Comparison of ENCODE assay signal across 8 mouse cellular contexts in the genomic region with DNA sequence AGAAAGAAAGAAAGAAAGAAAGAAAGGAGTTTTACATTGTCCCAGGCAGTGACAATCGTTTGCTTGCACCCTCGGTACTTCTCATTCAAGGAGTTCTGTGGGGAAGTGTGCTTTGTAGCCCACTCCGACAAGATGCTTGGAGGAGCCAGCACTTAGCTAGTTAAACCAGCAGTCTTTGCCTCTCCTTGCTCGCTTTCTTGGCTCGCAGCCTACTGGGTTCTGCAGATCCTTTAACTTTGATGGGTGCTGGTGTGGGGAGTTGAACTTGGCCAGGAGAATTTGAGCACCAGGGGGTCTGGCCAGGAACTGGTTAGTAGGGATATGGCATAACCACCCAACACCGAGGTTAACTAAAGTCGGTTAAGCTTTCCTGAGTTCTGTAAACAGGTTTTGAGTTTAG.
DNase-seq lines count a peak whose midpoint lies in the region; ATAC-seq and TF ChIP-seq lines count a peak whose summit lies in the region.

No protein-coding gene starts in this region.

- no peaks in the 10 kb centered on the region for H3K27me3 ChIP-seq in neural tube, embryonic 11.5 days (ENCODE audit: control insufficient read depth, insufficient read depth, low read length)
- 0 out of 2 replicates have a peak, but pooled peaks cover 6% of the 10 kb centered on the region for H3K27me3 ChIP-seq in limb, embryonic 10.5 days (ENCODE audit: low read depth, poor library complexity, severe bottlenecking)

- TF ChIP-seq POLR2A in olfactory bulb, adult 2 months (IDR thresholded peaks at IDR 0.05; ENCODE audit: insufficient read depth, low read depth, low read length) = no peak

- peak; percentile 55 for DNase-seq in adrenal gland, postnatal 10 days
- no peak for DNase-seq in adrenal gland, postnatal 4 days (ENCODE audit: low spot score in 2 of 2)
- DNase-seq in neural tube, embryonic 11.5 days (ENCODE audit: low spot score) = no peak
- no peak for DNase-seq in neural tube, embryonic 10.5 days (ENCODE audit: extremely low spot score, low spot score)
- no peak for DNase-seq in limb, embryonic 10.5 days (ENCODE audit: low spot score)

- no peak for TF ChIP-seq CTCF in olfactory bulb, adult 2 months (IDR thresholded peaks at IDR 0.05; ENCODE audit: insufficient read depth, low read depth, low read length)

- 27% methylated on average over 7 of the region's 7 CpGs for WGBS in neural tube, embryonic 11.5 days
- WGBS in limb, embryonic 10.5 days = 24% methylated on average over 7 of the region's 7 CpGs
- 5% methylated on average over 7 of the region's 7 CpGs for WGBS in olfactory bulb, adult 2 months

- H3K4me1 ChIP-seq in neural tube, embryonic 11.5 days (ENCODE audit: control insufficient read depth, insufficient read depth, low read length) = peaks cover 3% of the 10 kb centered on the region
- peaks cover 58% of the 10 kb centered on the region for H3K4me1 ChIP-seq in limb, embryonic 10.5 days
- H3K4me1 ChIP-seq in olfactory bulb, adult 2 months (ENCODE audit: control insufficient read depth, insufficient read depth, low read length) = peaks cover 30% of the 10 kb centered on the region

- H3K36me3 ChIP-seq in neural tube, embryonic 11.5 days (ENCODE audit: control insufficient read depth, insufficient read depth, low read length) = no peaks in the 10 kb centered on the region
- peaks cover 16% of the 10 kb centered on the region for H3K36me3 ChIP-seq in limb, embryonic 10.5 days

- no peaks in the 10 kb centered on the region for H3K9me3 ChIP-seq in neural tube, embryonic 11.5 days (ENCODE audit: control insufficient read depth, low read length)
- no peaks in the 10 kb centered on the region for H3K9me3 ChIP-seq in limb, embryonic 10.5 days (replicated peaks)

- no peak overlapping the region for H3K27ac ChIP-seq in neural tube, embryonic 11.5 days (ENCODE audit: low read depth, low read length)
- H3K27ac ChIP-seq in limb, embryonic 10.5 days = no peak overlapping the region
- no peak overlapping the region for H3K27ac ChIP-seq in olfactory bulb, adult 2 months (ENCODE audit: insufficient read depth, low read depth, low read length)

- H3K4me3 ChIP-seq in neural tube, embryonic 11.5 days (ENCODE audit: low read depth, low read length) = peak overlapping the region; percentile 60; the same call in 1 of the 2 replicates
- H3K4me3 ChIP-seq in limb, embryonic 10.5 days = peak overlapping the region; percentile 76
- peak overlapping the region; percentile 60 for H3K4me3 ChIP-seq in olfactory bulb, adult 2 months (ENCODE audit: insufficient read depth, low read depth, low read length)

- no peak for ATAC-seq in neural tube, embryonic 11.5 days (ENCODE audit: insufficient read depth, low FRiP score, low TSS enrichment)
- no peak for ATAC-seq in CD4-positive, CD25-positive, alpha-beta regulatory T cell, adult 4 months
- ATAC-seq in erythroid progenitor cell, adult 5-6 weeks (replicated peaks; ENCODE audit: low FRiP score, poor library complexity, severe bottlenecking) = no peak

- no peak overlapping the region for H3K9ac ChIP-seq in neural tube, embryonic 11.5 days (ENCODE audit: low read length)

- H3K4me2 ChIP-seq in neural tube, embryonic 11.5 days (ENCODE audit: low read depth) = peak overlapping the region; percentile 68
